Mouse (Mus musculus) T-cell, adult 2 months (primary cell): Measurements from ENCODE around the gene Olfr402.
"Not testable (repeated sequence)": the region's sequence is repeated elsewhere in the genome, so short reads cannot be mapped to it uniquely, and the experiment has no call there.

Experiments
- DNase-seq: peaks from one replicate; pipeline ENCODE4 v3.0.0; 2022; ENCODE audit warnings: low spot score

Olfr402 gene

DNA sequence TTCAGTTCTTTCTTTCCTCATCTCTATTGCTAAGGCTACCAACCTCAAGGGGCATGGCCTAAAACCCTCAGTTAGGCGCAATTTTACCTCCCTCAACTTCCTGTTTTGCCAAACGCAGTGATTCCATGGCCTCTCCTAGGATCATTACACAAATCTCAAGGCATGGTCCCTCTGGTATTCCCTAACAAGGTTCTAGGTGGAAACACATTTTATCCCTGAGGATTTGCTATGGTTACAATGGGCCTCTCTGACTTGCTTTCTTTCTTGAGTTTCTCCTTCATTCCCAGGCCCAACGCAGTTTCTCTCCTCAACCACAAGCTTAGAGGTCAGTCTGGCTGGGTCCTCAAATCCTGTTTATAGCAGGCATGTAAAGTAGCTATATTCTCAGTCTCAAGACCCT, at the start of gene Olfr402:
Olfr402 (plus strand) TSS at position 301 of the 400 bp plus-strand sequence.
- DNase-seq: no peak

DNA sequence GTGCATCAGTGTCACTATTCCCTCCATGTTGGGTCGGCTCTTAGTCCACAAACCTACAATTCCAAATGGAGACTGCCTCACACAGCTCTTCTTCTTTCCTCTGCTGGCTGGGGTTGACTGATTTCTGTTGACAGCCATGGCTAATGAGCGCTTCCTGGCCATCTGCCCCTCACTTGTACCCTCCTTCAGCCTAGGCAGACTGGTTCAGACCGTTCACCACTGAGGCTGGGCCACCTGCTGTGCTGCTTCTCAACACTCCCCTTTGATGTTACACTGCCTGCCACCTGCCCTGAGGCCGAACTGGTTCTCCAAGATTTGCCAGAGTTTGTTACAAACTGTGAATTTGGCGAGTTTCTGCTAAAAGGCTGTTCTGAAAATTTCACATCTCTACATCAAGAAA, 48.3 kb upstream of the Olfr402 start:
- DNase-seq: no peak

DNA sequence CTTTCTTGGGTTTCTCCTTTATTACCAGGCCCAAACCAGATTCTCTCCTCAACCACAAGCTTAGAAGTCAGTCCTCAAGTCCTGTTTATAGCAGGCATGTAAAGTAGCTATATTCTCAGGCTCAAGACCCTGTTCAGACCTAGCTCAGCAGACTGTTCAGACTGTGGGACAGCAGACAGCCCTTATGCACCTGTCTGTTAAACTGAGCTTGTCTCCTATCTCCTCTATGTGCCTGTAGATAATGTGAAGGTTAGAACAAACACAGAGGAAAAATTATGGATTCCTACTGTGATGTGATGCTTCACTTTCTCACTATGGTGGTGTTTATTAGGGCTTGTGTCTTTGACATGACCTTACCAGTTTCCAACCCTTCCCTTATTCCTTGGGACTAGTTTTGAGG, 39.9 kb upstream of the Olfr402 start, which contains the start of gene Olfr401:
Olfr401 (plus strand) TSS at position 301 of the 400 bp plus-strand sequence.
- no peak for DNase-seq

DNA sequence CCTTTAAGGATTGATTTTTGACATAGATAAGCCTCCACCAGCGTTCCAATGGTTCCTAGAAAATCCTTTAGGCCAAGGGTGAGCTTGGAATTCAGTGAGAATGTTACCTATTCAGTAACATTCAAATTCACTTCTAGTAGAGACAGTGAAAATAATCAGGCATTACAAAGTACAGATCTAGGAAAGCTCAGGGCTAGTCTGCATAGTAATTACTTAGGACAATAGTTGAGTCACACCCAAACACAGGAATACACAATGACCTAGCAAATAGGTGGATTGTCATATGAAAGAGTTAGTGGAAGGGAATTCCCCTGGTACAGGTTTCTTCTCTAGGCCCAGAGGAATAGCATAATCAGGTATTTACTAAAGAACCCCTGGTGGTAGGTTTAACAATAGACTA, 13.3 kb upstream of the Olfr402 start:
- not testable (repeated sequence) for DNase-seq

- DNase-seq: no peak
These were observed 7.5 kb upstream of the Olfr402 start for GRCm38 (mm10) chr11:74145866-74146265.

GRCm38 (mm10) chr11:74168771-74169170, 15.4 kb downstream of the Olfr402 start:
- no peak for DNase-seq

GRCm38 (mm10) chr11:74183168-74183567, 29.8 kb downstream of the Olfr402 start:
- DNase-seq: no peak

DNA sequence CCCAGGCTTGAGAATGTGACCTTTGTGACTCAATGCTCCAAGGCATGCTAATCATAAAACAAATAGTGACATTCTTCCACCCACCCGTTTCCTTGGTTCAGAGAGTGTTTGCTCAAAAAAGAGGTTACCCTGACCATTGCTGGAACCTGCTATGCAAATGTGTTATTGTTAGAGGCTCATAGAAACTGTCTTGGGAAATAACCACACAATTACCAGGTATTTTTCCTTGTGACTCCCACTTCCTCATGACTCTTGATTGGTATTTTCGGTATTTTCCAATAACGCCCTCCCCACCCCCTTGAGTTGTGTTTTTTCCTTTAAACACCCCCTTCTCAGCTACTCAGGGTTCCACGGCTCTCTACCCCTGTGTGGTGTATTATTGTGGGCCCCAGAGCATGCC, 30.4 kb downstream of the Olfr402 start:
- no peak for DNase-seq

- DNase-seq: no peak
These were observed 32.6 kb downstream of the Olfr402 start, which contains the start of gene Olfr403 for GRCm38 (mm10) chr11:74185949-74186348. Olfr403 (plus strand) TSS chr11:74186249.
